Mouse (Mus musculus): Measurements from ENCODE around the gene Cxcl16. TPM values are rescaled to one million over a fixed set of nuclear protein-coding genes. Genes with fewer than 3 reads are reported as not detected.
"Not testable (repeated sequence)": the region's sequence is repeated elsewhere in the genome, so short reads cannot be mapped to it uniquely, and the experiment has no call there.

Gene Cxcl16
- 1 to 10 TPM; 1.4 to 1.5 TPM for total RNA-seq (2021)
- long read RNA-seq, experiment 1, partial matches to known transcripts = 2 of 4 reads
- long read RNA-seq, experiment 1, other reads (novel, unspliced or antisense) = 0 of 4 reads
- long read RNA-seq, experiment 2, partial matches to known transcripts = 0 of 3 reads
- long read RNA-seq, experiment 2, other reads (novel, unspliced or antisense) = 0 of 3 reads

DNA sequence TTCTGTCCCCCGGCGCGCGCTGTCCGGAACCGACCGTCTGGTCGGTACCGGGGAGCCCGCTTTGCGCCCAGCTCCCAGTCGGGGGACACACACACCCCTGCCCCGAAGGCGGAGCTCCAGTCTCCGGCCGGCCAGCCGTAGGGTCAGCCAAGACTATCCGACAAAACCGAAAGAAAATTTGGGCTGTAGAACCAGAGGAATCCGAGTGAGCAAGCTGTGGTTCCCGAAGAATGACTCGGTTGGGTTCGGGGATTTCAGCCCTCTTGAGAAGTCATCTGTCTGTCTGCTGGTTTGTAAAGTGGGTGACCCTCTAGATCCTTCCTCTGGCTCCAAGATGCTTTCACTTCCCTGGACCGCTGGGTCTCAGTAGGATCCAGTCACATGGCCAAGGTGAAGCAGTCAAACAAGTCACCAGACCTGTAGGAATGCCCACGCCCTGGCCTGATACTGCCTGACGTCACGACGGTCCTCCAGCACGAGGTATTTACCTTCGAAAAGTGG is at the start of gene Cxcl16:
Cxcl16 (minus strand) TSS at position 384 of the 501 bp plus-strand sequence.
- peak; percentile 42 to 51 for DNase-seq
- intact Hi-C loops (cut with DNase I) = loop anchor here (2.0 kb wide), 1 partner anchor 45 kb away; the partner anchor contains the start of gene Tm4sf5

DNA sequence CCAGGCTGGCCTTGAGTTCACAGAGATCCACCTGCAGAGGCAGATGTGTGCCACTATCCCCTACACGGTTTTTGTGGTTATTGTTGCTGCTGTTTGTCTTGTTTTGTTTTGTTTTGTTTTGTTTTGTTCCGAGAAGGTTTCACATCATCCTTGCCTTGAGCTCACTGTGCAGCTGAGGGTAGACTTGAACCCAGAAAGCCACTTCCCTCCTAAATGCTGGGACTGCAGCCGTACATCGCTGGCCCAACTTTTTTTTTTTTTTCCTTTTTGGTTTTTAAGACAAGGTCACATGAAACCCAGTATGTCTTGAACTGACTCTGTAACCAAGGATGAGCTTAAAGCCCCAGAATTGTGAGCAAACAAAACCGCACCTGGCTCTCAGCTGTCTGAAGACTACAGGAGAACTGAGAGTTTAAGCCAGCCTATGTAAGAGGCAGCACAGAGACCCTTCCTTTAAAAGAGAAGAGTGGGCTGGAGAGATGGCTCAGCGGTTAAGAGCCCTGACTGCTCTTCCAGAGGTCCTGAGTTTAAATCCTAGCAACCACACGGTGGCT is 47.3 kb upstream of the Cxcl16 start:
- no peak for DNase-seq
- intact Hi-C loops (cut with DNase I) = loop anchor here (5.0 kb wide), 2 partner anchors 75 to 95 kb away; partner anchors contain the start of genes Arrb2 and Pelp1

DNA sequence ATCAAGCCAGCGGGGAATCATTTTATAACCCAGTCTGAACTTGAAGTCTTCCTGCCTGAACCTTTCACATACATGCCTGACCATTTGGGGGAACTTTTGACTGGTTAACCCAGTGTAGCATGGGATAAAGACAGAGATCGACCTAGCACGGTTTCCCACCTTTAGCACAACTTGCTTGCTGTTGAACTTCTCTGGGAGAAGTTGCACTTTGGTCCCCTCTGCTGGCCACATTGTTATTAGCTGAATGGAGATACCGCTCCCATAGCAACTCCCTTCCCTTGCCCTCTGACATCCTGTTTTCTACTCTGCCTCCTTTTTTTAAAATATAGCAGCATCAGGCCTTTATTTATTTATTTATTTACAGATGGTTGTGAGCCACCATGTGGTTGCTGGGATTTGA is 46.6 kb upstream of the Cxcl16 start:
- peak; percentile 33 to 66 for DNase-seq
- intact Hi-C loops (cut with DNase I) = loop anchor here (5.0 kb wide), 2 partner anchors 74 to 94 kb away; partner anchors contain the start of genes Arrb2 and Pelp1

DNA sequence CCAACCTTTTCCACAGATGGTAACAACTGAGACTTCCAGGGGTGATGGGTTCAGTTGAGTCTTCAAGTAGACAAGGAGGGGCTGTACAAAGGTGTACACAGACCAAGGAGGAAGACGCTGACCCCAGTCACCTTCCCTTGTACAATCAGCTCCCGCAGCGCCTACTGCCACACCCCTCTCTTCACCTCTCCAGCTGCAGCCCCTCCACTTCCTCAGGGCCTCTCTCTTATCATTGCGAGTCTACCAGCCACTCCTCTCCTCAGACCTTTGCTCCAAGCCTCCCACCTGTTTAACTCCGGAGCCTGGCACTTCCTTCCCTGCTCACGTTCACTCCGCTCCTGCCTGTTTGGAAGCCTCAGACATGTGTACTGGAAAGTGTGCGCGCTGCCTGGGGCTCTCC is 45.2 kb upstream of the Cxcl16 start, which contains the start of gene Tm4sf5:
Tm4sf5 (plus strand) TSS at position 275 of the 400 bp plus-strand sequence.
- intact Hi-C loops (cut with DNase I) = loop anchor here (2.0 to 5.0 kb wide), 3 partner anchors 46 to 93 kb away; partner anchors contain the start of genes Arrb2, Cxcl16, Pelp1 and Zmynd15
- no peak for DNase-seq

DNA sequence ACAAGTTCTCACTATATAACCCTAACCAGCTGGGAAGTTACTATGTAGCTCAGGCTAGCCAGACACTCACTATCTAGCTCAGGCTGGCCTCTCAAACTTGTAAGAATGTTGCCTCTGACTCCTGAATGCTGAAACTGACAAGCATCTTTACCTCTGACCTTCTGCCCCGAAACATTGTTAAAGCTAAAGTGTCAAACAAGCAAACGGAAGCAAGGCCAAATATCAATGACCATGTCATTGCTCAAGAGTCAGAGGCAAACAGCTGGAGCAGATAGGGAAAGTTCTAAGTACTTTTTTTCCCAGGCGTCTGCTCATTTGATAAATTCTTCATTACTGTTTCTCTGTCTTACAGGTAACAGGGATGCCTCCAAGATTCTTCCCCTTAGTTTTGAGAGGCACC is 42.2 kb upstream of the Cxcl16 start:
- intact Hi-C loops (cut with DNase I) = no loop called here
- no peak for DNase-seq

DNA sequence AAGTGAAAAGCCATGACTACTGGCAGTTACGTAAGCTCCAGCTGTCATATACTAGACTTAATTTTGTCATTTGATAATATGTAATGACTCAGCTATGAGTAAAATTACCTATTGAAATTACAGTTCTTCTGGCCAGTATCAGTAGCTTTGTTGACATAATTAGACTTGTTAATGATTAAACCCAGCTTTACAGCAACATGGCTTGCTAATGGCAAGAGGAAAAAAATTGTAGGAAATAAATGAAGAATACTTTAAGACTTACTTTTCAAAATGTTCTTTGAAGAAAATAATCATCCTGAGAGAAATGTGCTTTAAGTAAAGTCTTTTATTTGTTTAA is 40.7 kb upstream of the Cxcl16 start:
- no peak for DNase-seq
- intact Hi-C loops (cut with DNase I) = no loop called here

DNA sequence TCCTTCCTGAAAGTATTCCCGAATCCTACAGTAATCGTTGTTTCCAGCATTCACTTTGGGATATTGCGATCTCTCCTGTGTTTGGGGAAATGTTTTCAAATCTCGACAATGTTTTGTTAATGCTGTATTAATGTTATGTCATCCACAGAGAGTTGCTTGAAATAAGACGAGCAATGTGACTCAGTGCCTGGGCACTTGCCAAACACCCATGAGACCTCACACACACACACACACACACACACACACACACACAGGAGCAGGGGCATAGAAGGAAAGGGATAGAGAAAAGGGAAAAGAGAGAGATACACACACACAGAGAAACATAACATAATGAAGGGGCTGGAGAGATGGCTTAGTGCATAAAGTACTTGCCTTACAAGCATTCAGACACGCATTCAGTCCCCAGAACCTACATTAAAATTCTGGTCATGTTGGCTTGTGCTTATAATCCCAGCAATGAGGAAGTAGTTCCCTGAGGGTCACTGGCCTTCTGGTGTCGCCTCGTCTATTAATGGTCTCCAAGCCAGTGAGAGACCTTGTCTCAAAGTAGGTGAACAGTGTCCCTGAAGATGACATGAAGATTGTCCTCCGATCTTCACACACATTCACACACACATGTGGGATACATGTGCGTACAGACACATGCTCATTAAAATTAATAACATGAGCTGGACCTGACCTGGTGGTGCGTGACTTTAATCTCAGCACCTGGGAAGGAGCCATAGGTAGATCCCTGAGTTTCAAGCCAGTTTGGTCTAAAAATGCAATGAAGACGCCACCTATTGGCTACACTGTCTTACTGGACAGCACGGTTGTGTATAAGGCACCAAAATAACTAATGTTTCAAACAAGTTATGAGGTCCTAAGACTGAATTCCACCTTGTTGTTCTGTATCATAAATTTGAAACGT is 40.0 kb upstream of the Cxcl16 start:
- DNase-seq = no peak
- intact Hi-C loops (cut with DNase I) = loop anchor here (2.0 kb wide), 1 partner anchor 45 kb away; no protein-coding TSS in a partner anchor

DNA sequence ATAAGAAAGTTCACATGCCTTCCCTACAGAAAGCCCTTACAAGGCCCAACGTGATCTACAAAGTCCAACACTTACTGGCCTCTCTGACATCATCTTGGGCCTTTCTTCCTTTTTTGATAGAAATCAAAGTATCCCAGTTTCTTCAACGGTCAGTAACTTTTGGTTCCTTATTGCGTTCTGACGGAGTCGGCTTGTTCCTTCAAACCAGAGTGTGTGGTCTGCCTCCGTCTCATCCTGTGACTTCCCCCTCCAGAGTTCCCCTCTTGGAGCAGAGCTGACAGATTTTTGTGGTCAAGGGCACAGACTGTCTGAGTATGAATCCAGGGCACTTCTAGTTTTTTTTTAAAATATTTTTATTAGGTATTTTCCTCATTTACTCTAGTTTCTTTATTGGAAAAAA is 29.9 kb upstream of the Cxcl16 start:
- no peak for DNase-seq
- intact Hi-C loops (cut with DNase I) = no loop called here

DNA sequence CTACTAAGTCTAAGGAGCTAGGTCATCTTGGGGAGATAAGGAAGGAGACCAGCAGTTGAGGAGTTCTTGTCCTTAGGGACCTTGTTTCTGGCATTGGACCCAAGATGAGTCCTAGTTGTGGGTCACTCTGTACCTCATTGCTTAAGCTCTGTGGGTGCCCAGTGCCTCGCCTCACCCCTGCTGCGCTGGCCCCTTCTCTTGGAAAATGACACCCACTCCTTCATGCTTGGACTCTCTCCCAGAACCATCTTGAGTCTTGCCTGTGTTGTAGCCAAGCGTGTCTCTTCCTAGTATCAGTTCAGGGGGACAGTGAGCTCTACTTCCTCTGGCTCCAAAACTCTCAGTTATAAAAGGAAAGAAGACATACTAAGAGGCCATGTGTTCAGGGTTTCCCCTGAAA is 29.4 kb upstream of the Cxcl16 start:
- intact Hi-C loops (cut with DNase I) = no loop called here
- DNase-seq = peak; percentile 27 to 41

DNA sequence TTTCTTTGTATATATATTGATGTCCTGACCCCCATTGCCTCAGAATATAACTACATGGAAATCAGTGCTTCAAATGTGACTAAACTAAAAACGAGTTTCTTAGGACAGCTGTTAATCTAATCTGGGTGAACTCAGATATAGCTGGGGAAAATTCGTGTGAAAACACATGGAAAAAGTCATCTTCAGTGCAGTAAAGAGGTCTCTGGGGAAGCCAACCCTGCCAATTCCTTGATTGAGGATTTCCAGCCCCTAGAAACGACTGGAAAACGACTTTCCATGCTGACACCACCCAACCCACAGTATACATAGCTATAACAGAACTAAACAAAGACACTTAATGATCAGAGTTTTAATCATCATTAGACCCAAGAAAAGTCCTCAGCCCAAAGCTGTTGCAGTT is 28.0 kb upstream of the Cxcl16 start:
- DNase-seq = peak in 1 of 2 experiments; percentile 24
- intact Hi-C loops (cut with DNase I) = no loop called here

DNA sequence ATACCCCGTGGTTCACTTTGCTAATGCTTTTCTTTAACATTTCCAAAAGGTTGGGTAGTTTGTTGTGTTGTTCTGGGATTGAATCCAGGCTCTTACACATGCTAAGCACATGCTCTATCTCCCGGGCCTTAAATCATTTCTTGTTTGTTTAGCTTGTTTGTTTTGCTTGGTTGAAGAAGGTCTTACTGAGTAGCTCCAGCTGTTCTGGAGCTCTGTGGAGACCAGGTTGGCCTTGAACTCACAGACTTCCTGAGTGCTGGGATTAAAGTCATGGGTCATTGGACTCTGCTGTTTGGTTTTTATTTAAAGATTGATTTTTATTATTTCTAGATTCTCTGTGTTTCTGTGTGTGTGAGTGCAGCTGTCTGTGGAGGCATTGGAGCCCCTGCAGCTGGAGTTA is 25.7 kb upstream of the Cxcl16 start:
- intact Hi-C loops (cut with DNase I) = no loop called here

DNA sequence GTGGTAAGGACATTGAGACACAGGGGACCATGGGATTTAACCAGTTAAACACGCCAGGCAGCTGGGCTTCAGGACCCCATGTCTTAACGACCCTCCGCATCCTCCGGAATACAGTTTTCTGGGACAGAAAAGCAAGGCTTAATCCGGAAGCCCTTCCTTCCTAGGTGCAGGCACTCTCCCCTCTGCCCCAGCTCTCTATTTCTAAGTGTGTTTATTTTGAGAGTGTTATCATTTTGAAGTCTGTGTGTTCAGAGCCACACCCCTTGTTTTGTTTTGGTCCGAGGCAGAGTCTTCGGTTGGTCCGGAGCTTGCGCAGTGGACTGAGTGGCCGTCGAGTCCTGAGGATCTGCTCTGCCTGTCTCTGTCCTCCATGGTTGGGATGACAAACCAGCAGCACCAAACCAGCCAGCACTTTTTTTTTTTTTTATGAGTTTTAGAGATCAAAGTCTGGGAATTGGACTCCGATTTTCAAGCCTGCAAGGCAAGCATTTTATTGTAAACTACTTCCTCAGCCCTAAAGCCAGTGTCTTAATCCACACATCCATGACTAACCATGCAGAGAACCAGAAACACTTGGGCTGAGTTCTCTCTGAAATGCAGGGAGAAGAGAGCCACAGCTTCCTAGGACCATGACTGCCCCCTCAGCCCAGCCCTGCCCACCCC is 15.2 kb upstream of the Cxcl16 start:
- DNase-seq = no peak
- intact Hi-C loops (cut with DNase I) = no loop called here

More for the DNA sequence above, 25.7 kb upstream of the Cxcl16 start:
- DNase-seq = no peak

DNA sequence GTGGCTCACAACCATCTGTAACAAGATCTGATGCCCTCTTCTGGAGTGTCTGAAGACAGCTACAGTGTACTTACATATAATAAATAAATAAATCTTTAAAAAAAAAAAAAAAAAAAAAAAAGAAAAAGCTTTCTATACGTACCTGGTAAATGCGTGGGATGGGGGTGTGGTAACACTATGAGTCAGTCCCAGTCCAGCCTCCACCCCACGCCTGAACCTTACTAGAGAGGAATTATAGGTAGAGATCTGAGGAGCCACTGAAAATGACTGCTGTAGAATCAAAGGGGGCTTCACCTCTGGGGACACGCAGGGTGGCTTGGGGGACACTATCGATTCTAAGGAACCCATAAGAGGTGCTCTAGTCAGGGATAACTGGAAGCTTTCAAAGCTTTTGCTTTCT is 13.5 kb upstream of the Cxcl16 start:
- intact Hi-C loops (cut with DNase I); DNase-seq: not testable (repeated sequence)

DNA sequence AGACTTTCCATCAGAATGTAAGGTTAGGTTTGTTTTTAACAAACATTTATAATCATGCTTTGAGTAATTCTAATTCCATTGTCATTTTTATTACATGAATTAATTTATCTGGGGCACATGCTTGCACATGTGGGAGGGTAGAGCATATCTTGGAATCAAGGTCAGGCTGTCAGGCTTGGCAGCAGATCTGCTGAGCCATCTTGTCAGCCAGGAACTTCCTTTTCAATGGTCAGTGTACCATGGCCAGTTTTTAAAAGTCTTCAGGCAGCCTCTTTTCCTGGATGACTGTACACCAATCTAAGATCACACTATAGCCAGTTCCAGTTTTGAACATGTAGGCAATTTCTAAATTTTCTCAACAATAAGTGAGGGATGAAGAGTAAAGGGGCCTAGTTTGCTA is 12.9 kb upstream of the Cxcl16 start:
- intact Hi-C loops (cut with DNase I) = no loop called here
- DNase-seq = no peak

DNA sequence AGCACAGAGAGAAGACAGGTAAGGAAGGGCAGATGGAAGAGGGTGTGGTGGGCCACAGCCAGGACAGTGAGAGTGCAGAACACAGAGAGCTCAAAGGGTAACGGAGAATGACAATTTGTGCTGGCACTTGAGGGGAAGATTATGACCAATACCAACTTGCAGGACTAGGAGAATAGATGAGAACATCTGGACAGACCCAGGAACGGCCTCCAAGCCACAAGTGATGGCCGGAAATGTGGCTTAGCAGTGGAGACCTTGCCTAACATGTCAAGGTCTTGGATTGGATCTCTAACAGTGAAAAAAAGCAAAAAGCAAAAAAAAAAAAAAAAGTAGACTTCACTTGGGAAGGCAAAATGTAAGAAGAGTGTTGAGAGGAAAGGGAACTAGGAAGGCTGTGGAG is 10.0 kb upstream of the Cxcl16 start:
- intact Hi-C loops (cut with DNase I) = no loop called here

DNA sequence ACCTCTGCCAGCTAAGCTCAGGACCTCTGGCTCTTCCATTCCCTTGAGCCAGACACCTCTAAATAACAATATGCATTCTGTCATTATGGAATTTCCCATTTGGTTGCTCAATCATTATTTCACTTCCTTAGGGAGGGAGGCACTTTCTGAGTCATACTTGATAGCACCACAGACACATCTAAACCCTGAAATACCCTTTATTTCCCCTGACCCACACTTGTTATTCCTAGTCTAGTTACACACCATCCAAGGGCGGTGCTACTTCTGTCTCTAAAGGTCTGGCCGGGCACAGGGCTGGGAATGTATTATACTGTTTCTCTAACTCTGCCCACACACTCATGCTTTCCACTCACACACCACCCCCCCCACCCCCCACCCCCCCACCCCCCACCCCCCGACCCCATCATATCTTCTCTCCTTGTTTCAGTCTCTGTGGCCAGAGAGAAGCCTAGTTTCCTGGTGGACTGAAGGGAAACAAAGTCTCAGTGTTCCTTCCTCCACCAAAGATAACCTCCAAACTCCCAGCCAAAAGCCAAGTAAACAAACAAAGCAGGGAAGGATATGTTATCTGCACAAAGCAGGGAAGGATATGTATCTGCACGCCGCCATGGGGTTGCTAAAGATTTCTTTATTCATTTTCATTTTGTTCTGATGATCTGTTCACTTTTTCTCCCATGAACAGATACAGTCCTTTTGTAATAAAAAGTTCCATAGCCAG is 8.3 kb upstream of the Cxcl16 start:
- intact Hi-C loops (cut with DNase I) = no loop called here
- no peak for DNase-seq

More for the DNA sequence above, 10.0 kb upstream of the Cxcl16 start:
- DNase-seq = no peak

DNA sequence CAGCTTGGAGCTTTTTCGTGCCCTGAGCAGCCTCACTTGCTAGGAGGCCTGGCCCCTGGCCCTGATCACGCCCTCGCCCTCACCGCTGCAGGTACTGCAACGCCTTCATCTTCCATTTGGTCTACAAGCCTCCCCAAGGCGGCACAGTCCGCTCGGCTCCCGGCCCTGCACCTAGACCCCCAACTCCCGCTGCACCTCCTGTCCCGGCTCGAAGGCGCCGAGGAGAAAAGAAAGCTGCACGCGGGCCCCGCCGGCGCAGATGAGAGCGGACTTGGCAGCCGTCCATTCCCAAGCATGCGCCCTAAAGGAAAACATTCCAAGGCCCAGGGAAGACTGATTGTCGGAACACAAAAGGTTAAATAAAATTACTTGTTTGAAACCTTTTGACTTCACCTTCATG is 6.0 kb upstream of the Cxcl16 start:
- intact Hi-C loops (cut with DNase I) = no loop called here
- no peak for DNase-seq

DNA sequence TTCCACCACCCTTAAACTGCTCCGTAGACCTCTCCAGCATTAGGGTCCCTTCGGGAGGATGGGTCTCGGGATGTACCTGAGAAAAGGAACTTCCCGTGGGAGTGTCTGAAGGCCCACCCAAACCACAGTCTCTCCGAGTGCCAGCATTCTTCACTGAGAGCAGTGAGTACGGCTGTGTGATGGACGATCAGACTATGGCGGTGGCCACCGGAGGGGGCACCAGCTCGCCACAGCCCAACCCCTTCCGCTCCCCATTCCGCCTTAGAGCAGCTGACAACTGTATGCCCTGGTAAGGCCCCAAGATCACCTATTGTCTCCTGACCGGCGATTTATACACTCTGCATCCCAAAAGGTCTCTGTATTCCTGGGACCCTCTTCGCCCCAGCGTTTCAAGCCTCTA is 5.4 kb upstream of the Cxcl16 start:
- DNase-seq = no peak
- intact Hi-C loops (cut with DNase I) = no loop called here

DNA sequence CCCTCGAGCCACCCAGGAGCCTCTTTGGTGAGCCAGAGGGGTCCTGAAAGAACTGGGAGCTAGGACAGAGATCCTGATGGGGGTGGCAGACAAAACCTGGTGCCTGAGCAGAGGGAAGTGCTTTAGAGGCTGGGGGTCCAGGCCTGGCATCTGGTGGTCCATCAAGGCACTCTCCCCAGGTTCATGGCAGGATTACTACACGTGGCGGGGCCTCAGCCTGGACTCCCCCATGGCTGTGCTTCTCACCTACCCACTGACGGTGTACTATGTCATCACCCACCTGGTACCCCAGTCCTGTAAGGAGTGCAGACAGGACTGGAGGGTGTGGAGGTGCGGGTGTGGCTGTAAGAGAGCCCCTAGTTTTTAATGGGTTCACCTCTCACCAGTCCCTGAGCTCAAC is 4.2 kb upstream of the Cxcl16 start:
- no peak for DNase-seq
- intact Hi-C loops (cut with DNase I) = no loop called here
